Mouse (Mus musculus) liver, embryonic 16.5 days (tissue): ENCODE measurements around the gene Gm9837. TPM values are rescaled to one million over a fixed set of nuclear protein-coding genes. Genes with fewer than 3 reads are reported as not detected.

Experiments used
- ATAC-seq: fragments of 200-750 bp; cut with Nextera tagmentation; 2 replicates; pipeline ENCODE4 v1.8.0; 2017; ENCODE audit warnings: low read depth, mild to moderate bottlenecking, moderate number of reproducible peaks, moderate library complexity
- H3K27ac ChIP-seq: fragments of 300-500 bp; sonication (generic); 2 replicates; pipeline ENCODE4 v1.5.1; 2014; ENCODE audit warnings: mild to moderate bottlenecking, low read length
- H3K27me3 ChIP-seq: fragments of 300-500 bp; sonication (generic); 2 replicates; pipeline ENCODE4 v1.6.1; 2014; ENCODE audit warnings: low read depth, low read length, mixed read lengths; ENCODE audit not compliant: control insufficient read depth, insufficient read depth
- H3K36me3 ChIP-seq: fragments of 300-500 bp; sonication (generic); 2 replicates; pipeline ENCODE4 v1.6.1; 2014; ENCODE audit warnings: mild to moderate bottlenecking; ENCODE audit not compliant: control insufficient read depth, insufficient read depth
- H3K4me1 ChIP-seq: fragments of 300-500 bp; sonication (generic); 2 replicates; pipeline ENCODE4 v1.6.1; 2014; ENCODE audit warnings: low read depth, low read length, mixed read lengths; ENCODE audit not compliant: control insufficient read depth
- H3K4me2 ChIP-seq: fragments of 300-500 bp; sonication (generic); 2 replicates; pipeline ENCODE4 v1.6.1; 2014; ENCODE audit warnings: low read depth, low read length, mixed read lengths
- H3K4me3 ChIP-seq: fragments of 300-500 bp; sonication (generic); 2 replicates; pipeline ENCODE4 v1.5.1; 2014; ENCODE audit warnings: low read depth, mild to moderate bottlenecking, low read length
- H3K9ac ChIP-seq: fragments of 300-500 bp; sonication (generic); 2 replicates; pipeline ENCODE4 v1.6.1; 2014; ENCODE audit warnings: low read depth, low read length
- H3K9me3 ChIP-seq: fragments of 300-500 bp; sonication (generic); replicated peaks from 2 replicates; pipeline ENCODE4 v1.6.1; 2016; ENCODE audit warnings: low read length; ENCODE audit not compliant: control insufficient read depth
- WGBS: fragments of 180-500 bp; shearing (Covaris S2); extraction: QIAGEN DNeasy Blood & Tissue Kit; methylation state at CpG from one replicate; pipeline ENCODE4 v1.1.7; 2014; ENCODE audit not compliant: insufficient replicate concordance; 5-methylcytosine and 5-hydroxymethylcytosine counted together
- polyA plus RNA-seq: library from polyadenylated mRNA; unstranded; fragments of >200 nt; fragmentation: Nextera tagmentation; extraction: Ambion mirVana; gene quantifications from 2 replicates; pipeline ENCODE4 v1.2.1, GENCODE M21; 2015

Gene Gm9837
- polyA plus RNA-seq, 1 experiment from 2014 or later = not detected

DNA sequence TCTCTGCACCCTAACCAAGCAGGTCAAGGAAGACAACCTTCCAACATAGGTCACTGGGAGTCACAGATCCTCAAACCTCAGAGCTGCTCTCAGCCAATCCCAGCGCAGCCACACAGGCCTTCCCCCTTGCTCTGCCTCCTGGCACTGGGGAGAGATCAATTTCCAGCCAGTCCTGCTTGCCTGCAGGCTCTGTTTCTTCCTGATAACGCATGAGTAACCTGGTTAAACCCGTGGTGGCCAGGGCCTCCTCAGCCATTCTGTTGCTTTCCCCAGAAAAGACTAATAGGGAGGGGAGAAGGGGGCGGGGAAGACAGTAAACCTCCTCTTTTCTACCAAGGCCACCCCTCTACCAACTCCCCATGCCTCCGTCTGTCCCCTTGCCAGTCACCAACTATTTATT lies 8.6 kb downstream of the Gm9837 start:
- no peak overlapping the region for H3K4me3 ChIP-seq
- peaks cover 16% of the 10 kb centered on the region for H3K4me1 ChIP-seq

DNA sequence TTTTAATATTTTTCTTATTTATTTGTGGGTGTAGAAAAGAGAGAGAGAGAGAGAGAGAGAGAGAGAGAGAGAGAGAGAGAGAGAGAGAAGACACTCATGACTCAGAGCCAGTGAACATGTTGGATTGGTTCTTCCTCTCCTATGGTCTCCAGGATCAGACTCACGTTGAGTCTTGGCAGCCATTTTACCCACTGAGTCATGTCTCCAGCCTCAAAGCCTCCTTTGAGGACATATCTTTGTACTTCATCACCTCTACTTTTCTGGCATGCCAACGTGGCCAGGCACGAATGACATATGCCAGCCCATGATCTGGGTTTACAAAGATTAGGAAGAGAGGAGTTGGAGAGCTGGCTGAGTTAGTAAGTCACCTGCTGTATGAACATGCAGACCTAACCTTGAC lies 10.1 kb downstream of the Gm9837 start:
- H3K27ac ChIP-seq = no peak overlapping the region
- peaks cover 15% of the 10 kb centered on the region for H3K4me1 ChIP-seq
- 54% methylated on average over 3 of the region's 3 CpGs for WGBS
- ATAC-seq = no peak
- no peak overlapping the region for H3K4me2 ChIP-seq
- no peak overlapping the region for H3K4me3 ChIP-seq
- no peaks in the 10 kb centered on the region for H3K9me3 ChIP-seq
- H3K27me3 ChIP-seq = peaks cover 70% of the 10 kb centered on the region
- no peaks in the 10 kb centered on the region for H3K36me3 ChIP-seq
- H3K9ac ChIP-seq = no peak overlapping the region

More for the DNA sequence above, 8.6 kb downstream of the Gm9837 start:
- H3K27me3 ChIP-seq = peaks cover 73% of the 10 kb centered on the region
- H3K9me3 ChIP-seq = no peaks in the 10 kb centered on the region
- no peaks in the 10 kb centered on the region for H3K36me3 ChIP-seq
- WGBS = 6% methylated on average over 5 of the region's 5 CpGs
- H3K27ac ChIP-seq = no peak overlapping the region
- H3K9ac ChIP-seq = no peak overlapping the region
- ATAC-seq = peak; percentile 48
- no peak overlapping the region for H3K4me2 ChIP-seq

DNA sequence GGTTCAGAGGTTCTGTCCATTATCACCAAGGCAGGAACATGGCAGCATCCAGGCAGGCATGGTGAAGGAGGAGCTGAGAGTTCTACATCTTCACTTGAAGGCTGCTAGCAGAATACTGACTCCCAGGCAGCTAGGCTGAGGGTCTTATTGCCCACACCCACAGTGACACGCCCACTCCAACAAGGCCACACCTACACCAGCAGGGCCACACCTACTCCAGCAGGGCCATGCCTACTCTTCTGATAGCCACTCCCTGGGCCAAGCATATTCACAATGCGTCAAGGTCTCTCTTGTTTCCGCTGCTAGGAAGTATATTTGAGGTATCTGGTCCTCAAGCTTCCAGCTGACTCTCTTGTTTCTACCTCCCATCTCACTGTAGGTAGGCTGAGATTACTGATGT lies 11.3 kb downstream of the Gm9837 start:
- Histone ChIP-seq H3K36me3 (no peaks in the 10 kb centered on the region), H3K4me1 (peaks cover 15% of the 10 kb centered on the region), H3K9me3 (no peaks in the 10 kb centered on the region), H3K9ac (no peak overlapping the region), H3K27ac (no peak overlapping the region), H3K27me3 (peaks cover 58% of the 10 kb centered on the region), H3K4me3 (no peak overlapping the region), H3K4me2 (no peak overlapping the region)
- ATAC-seq = no peak
- 58% methylated on average over 3 of the region's 3 CpGs for WGBS

DNA sequence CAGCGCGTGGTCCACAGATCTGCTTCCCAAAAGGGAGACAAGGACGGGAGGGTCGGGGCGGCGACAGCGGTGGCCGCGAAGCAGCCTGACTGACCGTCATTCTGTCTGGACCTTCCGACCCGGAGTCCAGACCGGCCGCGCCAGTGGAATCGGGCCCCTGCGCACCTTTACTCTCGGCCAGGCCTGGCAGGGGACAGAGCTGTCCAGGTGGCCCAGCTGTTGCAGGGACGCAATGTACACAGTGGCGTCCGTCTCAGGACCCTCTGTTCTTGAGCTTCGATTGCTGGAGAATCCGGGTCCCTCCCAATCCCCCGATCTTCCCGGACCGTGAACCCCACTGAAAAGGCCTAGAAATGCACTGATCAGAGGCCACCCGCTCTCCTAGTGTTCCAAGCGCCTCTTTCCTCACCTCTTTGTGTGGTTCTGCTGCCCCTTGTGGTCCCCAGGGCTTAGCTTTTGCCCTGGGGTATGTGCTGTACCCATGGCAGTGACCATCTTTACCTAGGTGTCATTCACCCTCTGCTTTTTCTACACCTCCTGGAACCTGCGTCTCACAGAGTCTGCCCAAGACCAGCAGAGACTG lies 12.8 kb downstream of the Gm9837 start:
- Histone ChIP-seq H3K9me3 (no peaks in the 10 kb centered on the region), H3K4me2 (peak overlapping the region; percentile 60), H3K4me1 (peaks cover 9% of the 10 kb centered on the region), H3K27ac (peak overlapping the region; percentile 52), H3K9ac (peak overlapping the region; percentile 52), H3K36me3 (no peaks in the 10 kb centered on the region), H3K4me3 (peak overlapping the region; percentile 60), H3K27me3 (peaks cover 43% of the 10 kb centered on the region)
- ATAC-seq = peak; percentile 50
- WGBS = 10% methylated on average over 29 of the region's 29 CpGs

DNA sequence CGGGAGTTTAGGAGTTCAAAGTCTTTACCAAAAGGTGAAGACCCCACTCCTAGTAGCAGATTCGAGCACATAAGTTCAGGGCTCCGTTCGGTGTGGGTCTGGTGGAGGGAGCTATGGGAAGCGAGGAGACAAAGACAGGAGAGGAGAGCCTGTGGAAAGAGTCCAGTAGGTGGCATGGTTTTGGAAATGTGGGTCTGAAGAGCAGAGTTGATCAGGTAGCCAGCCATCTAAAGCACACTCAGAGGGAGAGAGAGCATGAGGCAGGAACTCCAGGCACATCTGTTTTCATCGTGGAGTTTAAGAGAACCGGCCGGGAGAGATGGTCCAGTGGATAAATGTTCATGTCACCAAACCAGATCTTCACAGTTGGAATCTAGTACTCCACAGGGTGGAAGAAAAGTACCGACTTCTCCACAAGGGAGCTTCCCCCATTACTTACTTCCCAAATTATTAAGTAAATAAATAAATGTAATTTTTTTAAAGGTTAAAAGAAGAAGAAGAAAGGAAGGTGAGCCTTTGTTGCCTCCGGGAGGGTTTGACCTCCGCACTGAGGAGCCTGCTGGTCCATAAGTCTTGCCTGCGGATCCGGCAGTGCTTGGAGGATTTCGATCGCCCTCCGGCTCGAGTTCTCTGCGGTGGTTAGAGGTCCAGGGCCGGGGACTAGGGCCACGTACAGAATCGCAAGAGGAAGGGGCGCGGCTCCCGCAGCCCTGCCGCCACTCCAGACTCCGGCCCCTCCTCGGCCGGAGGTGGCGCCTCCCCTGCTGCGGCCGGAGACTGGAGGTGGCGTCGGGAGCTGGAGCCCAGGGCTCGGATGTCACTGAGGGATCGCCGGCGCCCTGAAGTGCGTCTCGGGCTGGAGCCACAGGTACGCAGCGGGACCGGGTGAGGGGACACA lies 13.6 kb downstream of the Gm9837 start, which contains the start of the genes Gm10447 and Shroom1:
Gene Gm10447 (minus strand): TSS at position 637 of the 898 bp plus-strand sequence.
Gene Shroom1 (plus strand): TSS at position 732 of the 898 bp plus-strand sequence.
- Histone ChIP-seq H3K4me2 (peak within 1 kb of the TSS; percentile 60), H3K27ac (peak within 1 kb of the TSS; percentile 56), H3K4me3 (peak within 1 kb of the TSS; percentile 60), H3K9me3 (no peaks in the 10 kb centered on the region), H3K4me1 (peaks cover 4% of the 10 kb centered on the region), H3K27me3 (peaks cover 36% of the 10 kb centered on the region), H3K36me3 (no peaks in the 10 kb centered on the region), H3K9ac (peak within 1 kb of the TSS; percentile 52)
- peak; percentile 90 for ATAC-seq
- WGBS = 4% methylated on average over 42 of the region's 42 CpGs

DNA sequence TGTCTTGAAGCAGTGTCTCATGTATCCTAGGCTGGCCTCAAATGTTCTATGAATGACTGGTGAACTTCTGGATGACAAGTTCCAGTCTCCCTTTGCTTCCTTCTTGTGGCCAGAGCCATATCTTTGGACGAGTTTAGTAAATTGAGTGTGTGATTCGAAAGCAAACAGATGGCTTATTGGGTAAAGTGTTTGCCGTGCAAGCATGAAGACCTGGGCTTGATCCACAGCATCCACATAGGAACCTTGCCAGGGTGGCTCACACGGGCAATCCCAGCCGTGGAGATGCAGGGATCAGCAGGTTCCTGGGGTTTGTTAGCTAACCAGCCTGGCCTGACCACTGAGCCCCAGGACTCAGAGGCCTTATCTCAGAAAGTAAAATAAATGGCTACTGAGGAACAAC lies 17.2 kb downstream of the Gm9837 start:
- H3K27ac ChIP-seq = no peak overlapping the region
- H3K4me3 ChIP-seq = no peak overlapping the region
- WGBS = 58% methylated on average over 5 of the region's 5 CpGs
- H3K9me3 ChIP-seq = no peaks in the 10 kb centered on the region
- no peak overlapping the region for H3K9ac ChIP-seq
- H3K4me2 ChIP-seq = no peak overlapping the region
- H3K27me3 ChIP-seq = peaks cover 28% of the 10 kb centered on the region
- peaks cover 4% of the 10 kb centered on the region; the same call in 1 of the 2 replicates for H3K4me1 ChIP-seq
- no peaks in the 10 kb centered on the region for H3K36me3 ChIP-seq
- ATAC-seq = no peak

DNA sequence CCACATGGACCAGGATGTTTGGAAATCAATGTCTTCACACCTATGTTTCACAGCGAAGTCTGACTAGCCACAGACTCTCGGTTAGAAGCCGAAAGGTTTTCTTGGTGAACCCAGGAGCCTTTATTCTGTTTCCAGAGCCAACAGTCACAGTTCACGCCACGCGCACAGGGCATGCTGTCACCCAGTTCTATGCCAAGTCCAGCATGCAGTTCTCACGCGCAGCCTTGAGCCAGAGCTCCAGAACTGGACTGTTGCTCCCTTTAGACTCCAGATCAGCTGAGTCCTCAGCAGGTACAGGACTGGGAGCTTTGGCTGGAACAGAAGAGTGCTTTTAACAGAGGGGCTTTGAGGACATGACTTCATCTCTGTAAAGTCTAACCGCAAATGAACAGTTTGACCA lies 17.9 kb downstream of the Gm9837 start:
- Histone ChIP-seq H3K27ac (no peak overlapping the region), H3K36me3 (no peaks in the 10 kb centered on the region), H3K4me2 (no peak overlapping the region), H3K4me3 (no peak overlapping the region), H3K9me3 (no peaks in the 10 kb centered on the region), H3K9ac (no peak overlapping the region), H3K4me1 (peaks cover 4% of the 10 kb centered on the region; the same call in 1 of the 2 replicates), H3K27me3 (peaks cover 22% of the 10 kb centered on the region)
- WGBS = 82% methylated on average over 9 of the region's 9 CpGs
- ATAC-seq = no peak

DNA sequence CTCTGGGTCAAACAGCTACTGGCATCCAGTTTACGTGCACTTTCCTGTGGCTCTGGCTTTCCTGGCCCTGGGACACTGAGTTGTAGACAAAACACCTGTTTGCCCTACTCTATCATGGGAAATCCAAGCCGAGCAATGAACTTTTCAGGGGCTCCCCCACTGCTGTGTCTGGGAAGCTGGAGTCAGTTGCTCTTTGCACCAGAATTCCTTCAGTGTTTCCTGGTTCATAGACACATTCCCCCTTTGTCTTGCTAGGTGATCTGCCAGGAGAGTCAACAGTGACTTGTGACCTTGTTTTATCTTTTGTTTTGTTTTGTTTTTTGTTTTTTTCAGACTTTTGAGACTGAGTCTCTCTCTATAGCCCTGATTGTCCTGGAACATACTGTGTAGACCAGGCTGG lies 18.9 kb downstream of the Gm9837 start:
- Histone ChIP-seq H3K9ac (no peak overlapping the region), H3K27me3 (peaks cover 11% of the 10 kb centered on the region), H3K4me3 (no peak overlapping the region), H3K4me2 (no peak overlapping the region), H3K9me3 (no peaks in the 10 kb centered on the region), H3K4me1 (peaks cover 4% of the 10 kb centered on the region; the same call in 1 of the 2 replicates), H3K27ac (no peak overlapping the region), H3K36me3 (no peaks in the 10 kb centered on the region)
- 50% methylated on average over 2 of the region's 2 CpGs for WGBS
- ATAC-seq = no peak
